Mouse (Mus musculus): ENCODE results near the gene Olfr727.

Olfr727 gene

DNA sequence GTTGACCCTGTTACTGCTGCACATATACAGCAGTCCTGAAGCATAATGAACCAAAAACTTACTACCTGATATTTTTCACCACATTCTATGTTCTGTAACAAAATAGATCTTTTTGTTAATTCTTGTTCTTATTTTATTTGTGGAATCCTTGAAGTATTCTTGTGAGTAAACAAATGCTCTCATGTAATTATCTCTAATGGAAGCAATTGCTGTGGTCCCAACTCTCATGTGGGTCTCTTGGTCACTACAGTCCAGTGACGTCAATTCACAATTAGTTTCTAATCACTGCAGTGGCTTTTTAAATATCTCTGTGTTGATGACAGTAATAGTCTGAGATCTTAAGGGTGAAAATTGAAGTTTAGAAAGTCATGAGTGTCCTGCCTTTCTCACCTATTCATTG is at the start of gene Olfr727:
TSS of gene Olfr727 (plus strand) at position 301 of the 400 bp plus-strand sequence.
- DNase-seq = no peak

DNA sequence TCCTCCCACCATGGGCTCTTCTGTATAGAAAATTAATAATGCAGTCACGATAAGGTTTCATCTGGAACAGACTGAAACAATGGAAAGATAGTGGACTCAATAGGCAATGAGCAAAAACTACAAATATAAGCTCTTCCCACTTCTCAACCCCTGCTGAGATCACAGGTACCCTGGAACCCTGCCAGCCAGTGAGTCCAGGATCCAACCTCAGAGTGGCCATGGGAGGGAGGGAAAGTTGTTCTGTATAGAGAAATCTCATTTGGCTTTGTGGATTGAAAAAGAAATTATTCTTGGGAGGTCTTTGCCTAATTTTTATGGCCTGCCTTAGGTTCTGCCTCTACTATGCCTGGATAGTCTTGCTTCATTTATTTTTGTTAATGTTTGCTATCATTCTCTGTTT is 32.1 kb upstream of the Olfr727 start, which contains the start of gene Olfr726:
TSS of gene Olfr726 (minus strand) at position 101 of the 400 bp plus-strand sequence.
- no peak for DNase-seq

DNA sequence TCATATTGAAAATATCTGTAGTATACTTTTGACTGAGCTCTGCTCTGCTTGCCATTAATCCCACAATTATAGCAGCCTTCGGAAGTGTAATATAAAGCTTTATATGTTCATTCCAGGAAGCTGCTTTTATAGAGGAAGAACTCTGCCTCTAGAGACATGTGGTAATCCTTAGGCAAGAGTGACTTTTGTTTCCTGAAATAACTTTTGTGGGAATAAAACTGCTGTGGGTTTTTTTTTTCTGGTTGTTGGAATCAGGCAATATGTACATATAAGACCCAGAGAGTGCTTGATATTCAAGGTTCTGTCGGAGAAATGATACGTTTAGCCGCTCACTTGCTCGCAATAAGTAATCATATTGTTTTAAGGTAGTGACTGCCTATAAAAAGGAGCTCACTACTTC is 19.6 kb downstream of the Olfr727 start, which contains the start of gene Olfr728:
TSS of gene Olfr728 (minus strand) at position 101 of the 400 bp plus-strand sequence.
- DNase-seq = no peak

DNA sequence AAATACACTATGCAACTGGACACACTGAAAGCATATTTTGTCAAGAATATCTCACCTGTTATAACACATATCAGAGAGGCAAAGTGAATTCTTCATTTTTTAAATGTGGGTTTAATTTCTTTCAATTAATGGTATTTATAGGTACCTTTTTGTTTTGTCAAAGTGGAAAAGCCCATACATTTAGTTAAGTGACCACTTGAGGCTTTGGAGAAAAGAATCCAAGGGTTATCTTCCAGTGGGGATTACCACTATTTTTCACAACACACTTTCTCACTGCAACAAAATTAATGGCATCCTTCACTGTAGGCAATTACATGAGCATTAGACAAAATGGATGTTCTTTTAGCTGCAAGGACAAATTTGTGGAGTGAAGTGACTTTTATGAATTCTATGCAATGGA is 29.8 kb downstream of the Olfr727 start, which contains the start of gene Olfr729:
TSS of gene Olfr729 (minus strand) at position 101 of the 400 bp plus-strand sequence.
- DNase-seq = no peak

Data from kidney, postnatal 25 days (tissue).